Mouse (Mus musculus) stomach, postnatal 0 days (tissue): ENCODE measurements around the gene Rasl12. TPM values are rescaled to one million over a fixed set of nuclear protein-coding genes. Genes with fewer than 3 reads are reported as not detected.
A peak's percentile ranks its signal among the peaks of the same experiment; 100 is the strongest.

Experiments
- ATAC-seq: fragments of 200-750 bp; cut with Nextera tagmentation; 2 replicates; pipeline ENCODE4 v1.8.0; 2017; ENCODE audit not compliant: low FRiP score, low TSS enrichment
- DNase-seq: peaks from one replicate; pipeline ENCODE4 v3.0.0-alpha.2; 2016; ENCODE audit warnings: low spot score
- H3K27ac ChIP-seq: fragments of 300-500 bp; sonication (generic); replicated peaks from 2 replicates; pipeline ENCODE4 v1.5.1; 2014; ENCODE audit warnings: mild to moderate bottlenecking, control low read depth
- H3K27me3 ChIP-seq: fragments of 300-500 bp; sonication (generic); 2 replicates; pipeline ENCODE4 v1.6.1; 2014; ENCODE audit warnings: low read length; ENCODE audit not compliant: control insufficient read depth, insufficient read depth
- H3K36me3 ChIP-seq: fragments of 300-500 bp; sonication (generic); 2 replicates; pipeline ENCODE4 v1.6.1; 2014; ENCODE audit warnings: low read length, mixed read lengths; ENCODE audit not compliant: control insufficient read depth, insufficient read depth
- H3K4me1 ChIP-seq: fragments of 300-500 bp; sonication (generic); replicated peaks from 2 replicates; pipeline ENCODE4 v1.6.1; 2014; ENCODE audit warnings: antibody characterized with exemption; ENCODE audit not compliant: control insufficient read depth, insufficient read depth
- H3K4me2 ChIP-seq: fragments of 300-500 bp; sonication (generic); replicated peaks from 2 replicates; pipeline ENCODE4 v1.6.1; 2014; ENCODE audit warnings: low read depth, mild to moderate bottlenecking, control low read depth, moderate library complexity
- H3K4me3 ChIP-seq: fragments of 300-500 bp; sonication (generic); 2 replicates; pipeline ENCODE4 v1.5.1; 2014; ENCODE audit warnings: low read depth, low read length, control low read depth
- H3K9ac ChIP-seq: fragments of 300-500 bp; sonication (generic); 2 replicates; pipeline ENCODE4 v1.6.1; 2014; ENCODE audit warnings: mild to moderate bottlenecking, low read length, control low read depth, mixed read lengths
- H3K9me3 ChIP-seq: fragments of 300-500 bp; sonication (generic); 2 replicates; pipeline ENCODE4 v1.6.1; 2016; ENCODE audit warnings: low read length; ENCODE audit not compliant: control insufficient read depth
- CTCF ChIP-seq: IDR thresholded peaks from 2 replicates; pipeline ENCODE4 v1.5.1; 2016; ENCODE audit warnings: antibody characterized with exemption, low read depth, mild to moderate bottlenecking, moderate library complexity
- EP300 ChIP-seq: optimal IDR thresholded peaks from 2 replicates; pipeline ENCODE3; 2016; ENCODE audit warnings: antibody characterized with exemption
- WGBS: fragments of 180-500 bp; shearing (Covaris S2); extraction: QIAGEN DNeasy Blood & Tissue Kit; methylation state at CpG from one replicate; pipeline ENCODE4 v1.1.7; 2014; 5-methylcytosine and 5-hydroxymethylcytosine counted together
- polyA plus RNA-seq: library from polyadenylated mRNA; unstranded; fragments of >200 nt; fragmentation: Nextera tagmentation; extraction: Ambion mirVana; gene quantifications from 2 replicates; pipeline ENCODE4 v1.2.1, GENCODE M21; 2015

The Rasl12 gene
- polyA plus RNA-seq, 1 experiment from 2014 or later, result 3.7 TPM

- Histone ChIP-seq H3K4me2 (no peak overlapping the region), H3K4me1 (0 out of 2 replicates have a peak, but pooled peaks cover 4% of the 10 kb centered on the region), H3K4me3 (no peak overlapping the region), H3K9ac (no peak overlapping the region), H3K27ac (no peak overlapping the region), H3K36me3 (no peaks in the 10 kb centered on the region), H3K27me3 (no peaks in the 10 kb centered on the region), H3K9me3 (no peaks in the 10 kb centered on the region)
- DNase-seq (no peak), ATAC-seq (no peak)
- WGBS, result 78% methylated on average over 6 of the region's 6 CpGs
- TF ChIP-seq CTCF (no peak), EP300 (no peak)
These were observed 1.6 kb downstream of the Rasl12 start for GRCm38 (mm10) chr9:65399934-65400333.

GRCm38 (mm10) chr9:65404331-65405183 is 6.3 kb downstream of the Rasl12 start:
- no peak overlapping the region for H3K4me3 ChIP-seq
- ATAC-seq, result no peak
- H3K9ac ChIP-seq, result no peak overlapping the region
- WGBS, result 55% methylated on average over 15 of the region's 15 CpGs
- DNase-seq, result peak; percentile 41
- no peaks in the 10 kb centered on the region for H3K27me3 ChIP-seq
- TF ChIP-seq CTCF (no peak), EP300 (no peak)
- H3K4me2 ChIP-seq, result no peak overlapping the region
- 0 out of 2 replicates have a peak, but pooled peaks cover 4% of the 10 kb centered on the region for H3K4me1 ChIP-seq
- H3K27ac ChIP-seq, result no peak overlapping the region
- H3K9me3 ChIP-seq, result no peaks in the 10 kb centered on the region
- no peaks in the 10 kb centered on the region for H3K36me3 ChIP-seq

- Histone ChIP-seq H3K9ac (no peak overlapping the region), H3K9me3 (no peaks in the 10 kb centered on the region), H3K4me2 (no peak overlapping the region), H3K4me1 (0 out of 2 replicates have a peak, but pooled peaks cover 4% of the 10 kb centered on the region), H3K4me3 (no peak overlapping the region), H3K27ac (no peak overlapping the region), H3K36me3 (no peaks in the 10 kb centered on the region), H3K27me3 (no peaks in the 10 kb centered on the region)
- 65% methylated on average over 2 of the region's 2 CpGs for WGBS
- DNase-seq (no peak), ATAC-seq (no peak)
- no peak for TF ChIP-seq CTCF
- TF ChIP-seq EP300, result no peak
These were observed 6.8 kb downstream of the Rasl12 start for GRCm38 (mm10) chr9:65405184-65405449.

- Histone ChIP-seq H3K4me2 (no peak overlapping the region), H3K9ac (no peak overlapping the region), H3K27ac (no peak overlapping the region), H3K4me1 (0 out of 2 replicates have a peak, but pooled peaks cover 4% of the 10 kb centered on the region), H3K9me3 (no peaks in the 10 kb centered on the region), H3K36me3 (no peaks in the 10 kb centered on the region), H3K27me3 (no peaks in the 10 kb centered on the region), H3K4me3 (no peak overlapping the region)
- DNase-seq, result no peak
- no peak for TF ChIP-seq CTCF
- no peak for TF ChIP-seq EP300
- ATAC-seq, result no peak
- 81% methylated on average over 5 of the region's 5 CpGs for WGBS
These were observed 9.0 kb downstream of the Rasl12 start for GRCm38 (mm10) chr9:65407327-65407726.

- WGBS, result 59% methylated on average over 3 of the region's 3 CpGs
- Histone ChIP-seq H3K9ac (no peak overlapping the region), H3K4me1 (0 out of 2 replicates have a peak, but pooled peaks cover 4% of the 10 kb centered on the region), H3K9me3 (no peaks in the 10 kb centered on the region), H3K27me3 (no peaks in the 10 kb centered on the region), H3K36me3 (no peaks in the 10 kb centered on the region), H3K27ac (no peak overlapping the region), H3K4me2 (no peak overlapping the region), H3K4me3 (no peak overlapping the region)
- TF ChIP-seq CTCF (no peak), EP300 (no peak)
- no peak for ATAC-seq
- DNase-seq, result no peak
These were observed 9.6 kb downstream of the Rasl12 start for GRCm38 (mm10) chr9:65407861-65408260.

- 45% methylated on average over 5 of the region's 5 CpGs for WGBS
- Histone ChIP-seq H3K4me2 (no peak overlapping the region), H3K27ac (no peak overlapping the region), H3K27me3 (no peaks in the 10 kb centered on the region), H3K36me3 (no peaks in the 10 kb centered on the region), H3K9ac (no peak overlapping the region), H3K4me3 (no peak overlapping the region), H3K9me3 (no peaks in the 10 kb centered on the region), H3K4me1 (0 out of 2 replicates have a peak, but pooled peaks cover 4% of the 10 kb centered on the region)
- TF ChIP-seq EP300 (no peak), CTCF (no peak)
- DNase-seq (peak; percentile 74), ATAC-seq (peak; percentile 96)
These were observed 10.6 kb downstream of the Rasl12 start for GRCm38 (mm10) chr9:65408871-65409295.
